Mouse (Mus musculus) T-cell, adult 66 days (primary cell): ENCODE data around the gene Adgrg3. TPM values are rescaled to one million over a fixed set of nuclear protein-coding genes. Genes with fewer than 3 reads are reported as not detected.

Experiments
- total RNA-seq, 2 experiments: library from RNA; stranded (reverse); gene quantifications; 3 replicates in 1 of 2; 4 replicates in 1 of 2; pipeline ENCODE4 v1.2.4; 2023

Adgrg3 gene
- total RNA-seq, result 1 to 10 TPM; 6.2 to 7.8 TPM

DNA sequence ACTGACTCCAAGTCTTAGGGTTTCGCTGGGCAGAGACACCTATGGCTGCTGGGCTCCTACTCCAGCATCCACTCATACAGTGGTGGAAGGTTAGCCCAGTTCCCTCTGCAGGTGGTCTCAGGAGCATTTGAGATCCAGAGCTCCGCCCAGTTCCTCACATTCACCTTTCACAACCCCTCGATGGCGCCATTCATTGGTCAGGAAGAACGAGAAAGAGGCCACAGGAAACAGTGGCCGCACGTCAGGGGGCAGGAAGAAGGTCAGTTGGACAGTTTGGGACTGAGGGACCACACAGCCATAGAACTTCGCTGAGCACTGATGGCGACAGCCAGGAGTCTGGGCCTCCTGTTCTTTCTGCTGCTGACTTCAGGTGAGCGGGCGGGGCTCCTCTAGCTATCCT is at the start of gene Adgrg3:
Gene Adgrg3 (plus strand): TSS at position 242 of the 400 bp plus-strand sequence.

DNA sequence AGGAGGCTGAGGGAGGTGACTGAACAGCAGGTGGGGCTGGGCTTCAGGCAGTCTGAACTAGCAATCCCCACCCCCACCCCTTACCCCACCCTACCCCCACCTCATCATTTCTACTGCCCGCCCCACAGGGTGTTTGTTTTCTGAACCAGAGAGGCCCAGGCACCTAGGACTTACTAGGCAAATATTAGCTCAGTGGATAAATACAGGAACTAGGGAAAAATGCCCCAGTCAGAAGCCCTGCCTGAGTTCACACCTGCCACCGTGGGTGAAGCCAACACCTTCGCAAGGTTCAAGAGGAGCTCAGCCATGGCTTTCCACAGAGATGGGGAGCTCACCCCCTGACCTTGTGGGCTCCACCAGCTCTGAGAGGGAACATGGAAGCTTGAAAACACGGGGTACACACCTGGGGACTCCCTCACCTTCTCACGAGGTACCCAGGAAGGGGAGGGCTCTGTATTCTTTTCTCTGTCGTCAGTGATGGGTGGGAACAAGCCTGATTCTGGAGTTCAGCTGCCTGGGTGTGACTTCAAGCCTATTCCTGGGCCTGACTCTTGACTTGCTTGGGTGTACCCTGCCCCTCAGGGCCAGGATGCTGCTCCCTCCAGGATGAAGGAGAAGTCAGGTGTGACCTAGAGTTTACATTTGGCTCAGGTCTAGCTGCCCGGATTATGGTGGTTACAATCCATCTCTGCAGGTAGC is 42.9 kb upstream of the Adgrg3 start, which contains the start of gene Adgrg1:
Gene Adgrg1 (plus strand): TSS at position 285 of the 699 bp plus-strand sequence.

DNA sequence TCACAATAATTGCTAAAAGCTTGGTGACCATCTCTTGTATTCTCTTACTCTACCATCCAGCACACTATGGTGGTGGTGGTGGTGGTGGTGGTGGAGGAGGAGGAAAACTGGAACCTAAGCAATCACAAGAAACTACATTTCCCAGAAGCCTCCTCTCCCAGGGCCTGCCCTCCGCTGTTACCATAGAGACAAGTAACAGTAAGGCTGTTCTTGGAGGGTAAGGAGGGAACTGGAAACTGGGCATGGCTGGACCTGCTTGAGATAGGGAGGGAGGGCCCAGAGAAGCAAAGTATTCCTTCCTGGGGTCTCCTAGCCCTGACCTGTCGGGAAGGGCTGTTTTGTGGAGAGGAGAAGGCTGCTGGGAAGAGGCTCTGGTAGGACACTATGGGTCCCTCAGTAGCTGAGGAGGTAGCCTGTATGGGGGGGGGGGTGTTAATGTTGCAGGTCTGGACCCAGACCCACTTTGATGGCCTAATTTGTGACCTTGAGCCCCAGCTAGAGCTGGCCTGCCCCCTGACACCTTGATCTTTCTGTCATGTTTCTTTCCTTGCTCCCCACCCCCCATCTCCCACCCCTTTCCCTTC is 37.5 kb downstream of the Adgrg3 start, which contains the start of gene Drc7:
Gene Drc7 (plus strand): TSS at position 177 of the 584 bp plus-strand sequence.

DNA sequence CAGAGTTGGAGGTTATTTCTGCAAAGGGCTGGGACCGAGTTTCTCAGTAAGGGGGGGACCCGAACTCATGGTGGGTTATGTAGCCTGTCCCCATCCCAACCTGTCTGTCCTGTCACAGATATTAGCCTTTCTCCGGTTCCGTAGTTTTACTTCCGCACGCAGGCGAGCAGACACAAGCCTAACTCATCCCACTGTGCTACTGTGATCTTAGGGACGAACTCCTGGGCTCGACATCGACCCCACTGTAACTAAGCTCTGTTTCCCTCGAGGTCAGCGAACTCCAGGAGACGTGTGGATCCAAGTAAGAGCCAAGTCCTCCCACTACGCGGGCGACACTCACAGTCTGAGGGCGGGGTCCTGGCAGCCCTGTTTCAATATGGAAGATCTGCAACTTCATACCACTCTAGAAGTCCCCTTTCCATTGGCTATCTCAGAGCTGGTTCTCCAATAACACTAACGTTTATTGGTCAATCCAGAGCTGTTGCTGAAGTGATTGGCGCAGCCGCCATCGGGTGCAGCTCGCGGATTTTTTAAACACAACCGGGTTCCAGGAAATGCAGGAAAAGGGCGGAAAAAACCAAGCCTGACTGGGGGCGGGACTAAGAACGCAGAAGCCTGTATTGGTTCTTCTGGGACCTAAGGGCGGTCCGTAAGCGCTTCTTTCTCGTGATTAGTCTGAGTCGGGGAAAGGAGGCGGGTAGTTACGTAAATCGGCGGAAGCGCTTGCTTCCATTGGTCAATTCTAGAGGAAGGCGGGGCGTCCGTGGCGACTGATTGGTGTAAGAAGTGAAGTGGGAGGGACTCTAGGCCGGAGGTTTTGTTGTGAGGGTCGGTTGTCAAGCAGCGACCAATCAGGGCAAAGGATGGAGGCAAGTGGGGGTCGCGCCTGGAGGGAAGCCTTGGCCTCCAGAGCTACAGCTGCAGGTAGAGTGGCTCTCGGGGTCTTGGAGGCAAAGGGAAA is 63.2 kb downstream of the Adgrg3 start, which contains the start of gene Katnb1:
Gene Katnb1 (plus strand): TSS at position 806 of the 961 bp plus-strand sequence.

Other genes starting within 250 kb of the Adgrg3 start
- under 1 TPM in 1 of 2 experiments, not detected in 1; 0.26 TPM for gene Cx3cl1, start 245.7 kb upstream of the Adgrg3 start, total RNA-seq
- gene Ccl17, start 207.2 kb upstream of the Adgrg3 start, total RNA-seq, result not detected
- 10 to 100 TPM; 28.2 to 45.3 TPM for gene Coq9, start 179.4 kb upstream of the Adgrg3 start, total RNA-seq
- 10 to 100 TPM; 67.1 to 71.6 TPM for gene Ciapin1, start 179.3 kb upstream of the Adgrg3 start, total RNA-seq
- 10 to 100 TPM; 68.0 to 85.1 TPM for gene Polr2c, start 160.2 kb upstream of the Adgrg3 start, total RNA-seq
- 1 to 10 TPM; 1.1 to 1.3 TPM for gene Dok4, start 141.4 kb upstream of the Adgrg3 start, total RNA-seq
- gene Ccdc102a, start 99.6 kb upstream of the Adgrg3 start, total RNA-seq, result 1 to 10 TPM; 6.8 to 9.9 TPM
- gene Adgrg5, start 94.0 kb upstream of the Adgrg3 start, total RNA-seq, result 10 to 100 TPM; 64.2 to 73.4 TPM
- 1 to 10 TPM; 7.3 to 9.8 TPM for gene Adgrg1, start 42.9 kb upstream of the Adgrg3 start, total RNA-seq
- gene Drc7, start 37.4 kb downstream of the Adgrg3 start, total RNA-seq, result under 1 TPM in 1 of 2 experiments, not detected in 1; 0.96 TPM
- 10 to 100 TPM; 18.9 to 20.9 TPM for gene Katnb1, start 63.5 kb downstream of the Adgrg3 start, total RNA-seq
- gene Kifc3, start 185.1 kb downstream of the Adgrg3 start, total RNA-seq, result 1 to 10 TPM; 6.9 to 7.7 TPM